Mouse (Mus musculus): ENCODE results near the gene Psg19.
A peak's percentile ranks its signal among the peaks of the same experiment; 100 is the strongest.
"Not testable (repeated sequence)": the region's sequence is repeated elsewhere in the genome, so short reads cannot be mapped to it uniquely, and the experiment has no call there.

Psg19 gene

DNA sequence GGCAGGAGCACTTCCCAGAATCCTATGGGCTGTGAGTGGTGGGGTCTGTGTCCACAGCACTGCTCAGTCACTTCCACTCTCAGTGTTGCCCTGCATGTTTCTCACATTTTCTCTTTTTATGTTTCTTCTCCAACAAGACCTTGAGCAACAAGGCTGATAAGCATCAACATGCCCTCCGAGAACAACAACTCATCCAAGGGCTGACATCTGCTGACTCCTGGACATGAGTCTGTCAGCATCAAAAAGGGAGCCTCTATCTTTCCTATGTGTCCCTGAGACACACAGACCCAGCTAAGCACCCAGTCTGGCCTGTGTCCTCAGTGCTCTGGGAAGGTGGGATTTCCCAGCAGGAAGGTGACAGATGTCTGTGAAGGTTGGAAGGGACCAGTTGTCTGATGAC lies at the start of gene Psg19:
Gene Psg19, minus strand, starts transcription at position 101 of the 400 bp plus-strand sequence.
- no peak for DNase-seq

DNA sequence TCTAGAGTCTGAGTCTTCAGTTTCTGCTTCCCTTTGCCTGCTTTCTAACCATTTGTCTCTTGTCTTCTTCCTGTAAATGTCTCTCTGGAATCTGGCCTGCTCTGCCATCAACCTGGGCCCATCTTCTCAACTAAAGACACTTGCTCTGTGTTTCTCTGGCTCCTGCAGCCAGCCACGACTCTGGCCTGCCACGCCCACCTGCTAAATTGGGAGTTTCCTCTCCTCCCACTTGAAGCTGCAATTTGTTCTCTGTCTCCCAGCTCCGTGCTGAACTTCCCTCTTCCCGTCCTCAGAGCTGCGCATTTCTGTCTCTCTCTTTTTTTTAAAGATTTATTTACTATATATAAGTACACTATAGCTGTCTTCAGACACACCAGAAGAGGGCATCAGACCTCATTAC lies 46.5 kb upstream of the Psg19 start:
- no peak for DNase-seq

DNA sequence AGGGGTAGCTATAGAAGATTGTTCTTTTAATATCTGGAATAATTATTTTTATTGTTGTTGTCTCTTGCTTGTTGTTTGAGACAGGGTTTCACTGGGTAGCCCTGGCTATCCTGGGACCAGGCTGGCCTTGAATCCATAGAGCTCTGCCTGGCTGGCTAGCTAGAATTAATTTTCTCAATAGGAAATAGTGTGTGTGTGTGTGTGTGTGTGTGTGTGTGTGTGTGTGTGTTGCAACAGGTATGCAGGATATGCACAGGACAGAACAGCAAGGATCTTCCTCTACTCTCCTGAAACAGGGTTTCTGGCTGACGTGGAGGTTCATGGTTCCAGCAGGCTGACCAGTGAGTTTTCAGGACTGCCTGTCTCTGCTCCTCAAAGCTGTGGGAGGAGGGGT lies 42.9 kb upstream of the Psg19 start:
- DNase-seq: no peak

DNA sequence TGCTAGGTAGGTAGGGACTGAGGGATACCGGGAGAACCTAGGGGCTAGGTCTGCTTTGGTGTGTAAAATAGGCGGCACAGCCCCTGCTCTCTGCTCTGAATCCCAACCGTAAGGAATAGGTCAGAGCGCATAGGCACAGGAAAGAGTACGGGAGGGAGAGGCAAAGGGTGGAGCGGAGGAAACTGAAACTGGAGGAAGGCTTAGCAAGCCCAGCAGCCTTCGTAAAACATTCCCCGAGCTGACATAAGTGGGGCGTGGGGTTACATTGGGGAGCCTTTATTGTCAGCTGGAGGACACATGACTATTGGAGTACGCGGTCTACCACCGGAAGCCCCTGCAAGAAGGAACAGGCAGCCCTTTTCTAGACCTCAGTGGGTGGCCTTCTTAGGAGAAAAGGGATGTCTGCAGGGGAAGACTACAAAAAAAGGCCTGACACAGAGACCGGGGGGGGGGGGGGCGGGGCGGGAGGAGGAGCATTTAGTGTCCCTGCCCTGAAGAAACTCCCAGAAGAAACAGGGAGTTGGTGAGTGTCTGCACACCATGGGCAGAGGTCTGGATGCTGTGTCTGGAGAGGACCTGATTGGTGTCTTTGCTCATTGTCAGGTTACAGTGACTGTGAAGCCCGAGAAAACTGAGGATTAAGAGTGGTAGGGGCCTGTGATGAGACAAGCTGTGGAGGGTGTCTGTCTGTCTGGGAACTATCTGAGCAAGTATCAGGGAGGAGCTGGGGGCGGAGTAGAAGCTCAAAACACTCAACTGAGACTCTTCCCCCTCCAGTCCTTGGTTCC lies 42.3 kb upstream of the Psg19 start:
- DNase-seq: peak; percentile 44 to 45

DNA sequence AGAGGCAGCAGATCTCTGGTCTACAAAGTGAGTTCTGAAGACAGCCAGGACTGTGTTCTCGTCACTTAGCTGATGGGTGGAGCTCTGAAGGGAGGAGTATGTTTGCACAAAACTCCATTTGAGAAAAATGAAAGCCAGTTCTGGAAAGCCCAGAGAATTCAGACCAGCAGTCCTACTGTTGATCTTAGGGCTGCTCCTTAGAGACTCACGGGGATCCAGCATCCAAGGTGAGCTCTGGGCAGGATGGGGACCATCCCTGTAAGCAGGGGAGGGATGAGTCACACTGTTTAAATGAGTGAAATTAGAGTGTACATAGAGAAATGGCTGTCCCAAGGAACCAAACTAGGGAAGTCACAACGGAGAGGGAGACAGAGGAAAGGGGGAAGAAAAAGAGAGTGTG lies 41.5 kb upstream of the Psg19 start, which contains the start of gene Mill2:
Gene Mill2, plus strand, starts transcription at position 102 of the 400 bp plus-strand sequence.
- peak in 1 of 2 experiments; percentile 11 for DNase-seq

DNA sequence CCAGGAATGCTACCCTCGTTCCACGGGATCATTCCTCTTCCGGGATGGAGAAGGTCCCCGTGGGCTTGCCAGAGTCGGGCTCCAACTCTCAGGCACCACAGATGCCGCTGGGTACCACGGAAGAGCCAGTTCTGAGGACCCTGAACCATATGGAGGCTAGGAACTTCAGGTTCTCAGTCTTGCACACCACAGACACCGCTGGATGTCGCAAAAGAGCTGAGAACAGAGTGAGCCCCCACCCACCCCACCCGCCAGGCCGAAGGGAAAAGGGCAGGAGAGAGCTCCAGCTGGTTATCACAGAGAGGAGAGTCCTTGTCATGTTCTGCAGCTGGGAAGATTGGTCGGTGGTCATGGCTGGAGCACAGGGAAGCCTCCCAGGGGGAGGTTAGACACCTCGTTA lies 34.0 kb upstream of the Psg19 start:
- DNase-seq: no peak

DNA sequence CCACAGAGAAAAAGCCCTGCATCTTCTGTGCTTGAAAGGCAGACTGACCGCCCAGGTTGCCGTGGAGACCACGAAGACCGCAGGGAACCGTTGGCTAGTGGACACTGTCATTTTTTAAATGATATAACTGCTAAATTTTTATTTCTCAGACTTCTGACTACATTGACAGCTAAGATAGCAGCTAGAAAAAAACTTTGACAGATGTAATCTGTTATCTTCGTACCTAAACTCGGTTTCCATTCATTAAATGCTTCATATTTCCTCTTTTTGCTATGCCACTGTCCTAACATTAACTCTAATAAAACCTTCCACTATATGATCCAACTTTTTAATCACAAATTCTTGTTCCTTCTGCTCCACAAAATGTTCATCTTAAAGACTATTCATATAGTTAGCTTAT lies 31.2 kb upstream of the Psg19 start:
- DNase-seq: no peak

DNA sequence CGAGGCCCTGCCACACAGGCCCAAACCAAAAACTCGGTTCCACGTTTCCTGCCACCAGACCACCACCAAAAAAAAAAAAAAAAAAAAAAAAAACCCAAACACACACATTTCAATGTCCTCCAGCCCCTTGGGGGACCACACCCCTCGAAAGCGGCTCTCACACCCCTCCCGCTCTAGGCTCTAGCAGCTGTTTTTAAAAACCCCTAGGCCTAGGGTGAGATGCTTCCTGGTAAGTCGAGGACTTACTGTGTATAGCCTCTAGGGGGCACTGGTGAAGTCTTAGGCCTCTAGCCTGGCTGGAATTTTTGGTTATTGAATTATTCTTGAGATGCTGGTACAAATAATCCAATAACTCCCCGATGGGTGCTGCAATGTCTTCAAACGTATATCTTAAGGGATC lies 30.3 kb upstream of the Psg19 start:
- peak; percentile 5 to 18 for DNase-seq

DNA sequence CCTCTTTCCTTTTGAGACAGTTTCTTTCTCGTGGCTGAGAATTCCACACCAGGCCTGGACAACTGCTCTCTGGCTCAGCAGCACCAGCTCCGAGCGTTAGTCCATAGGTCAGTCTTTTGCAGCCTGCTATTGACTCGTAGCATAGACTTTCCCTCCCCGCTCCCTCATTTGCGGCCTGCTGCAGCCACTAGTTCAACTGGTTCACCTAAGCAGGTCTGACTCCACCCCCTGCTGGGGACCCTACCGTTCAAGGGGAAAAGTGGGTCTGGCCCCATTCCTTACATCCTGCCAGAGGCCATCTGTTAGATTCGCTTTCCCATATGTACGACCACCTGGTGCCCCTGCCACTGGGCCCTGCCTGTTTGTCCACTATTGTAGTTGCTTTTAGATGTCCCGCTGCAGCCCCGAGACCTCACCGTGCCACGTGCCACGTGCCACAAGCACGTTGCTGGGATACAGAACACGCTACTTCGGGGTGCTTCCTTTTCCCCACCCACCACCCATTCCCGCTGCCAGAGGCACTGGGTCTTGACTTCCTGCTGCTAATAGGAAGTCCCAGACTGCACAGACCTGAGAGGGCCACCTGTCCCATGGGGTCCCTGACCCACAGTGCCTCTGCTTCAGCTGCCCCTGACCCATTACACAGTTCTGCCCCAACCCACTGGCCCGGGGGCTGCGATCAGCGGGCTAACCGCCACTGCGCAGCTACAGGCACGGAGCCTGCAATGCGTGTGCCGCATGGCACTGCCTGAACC lies 29.6 kb upstream of the Psg19 start:
- DNase-seq: no peak

DNA sequence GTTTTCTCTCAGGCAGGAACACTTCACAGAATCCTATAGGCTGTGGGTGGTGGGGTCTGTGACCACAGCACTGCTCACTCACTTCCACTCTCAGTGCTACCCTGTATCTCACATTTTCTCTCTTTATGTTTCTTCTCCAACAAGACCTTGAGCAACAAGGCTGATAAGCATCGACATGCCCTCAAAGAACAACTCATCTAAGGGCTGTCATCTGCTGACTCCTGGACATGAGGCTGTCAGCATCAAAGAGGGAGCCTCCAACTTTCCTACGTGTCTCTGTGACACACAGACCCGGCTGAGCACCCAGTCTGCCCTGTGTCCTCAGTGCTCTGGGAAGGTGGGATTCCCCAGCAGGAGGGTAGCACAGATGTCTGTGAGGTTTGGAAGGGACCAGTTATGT lies 23.2 kb upstream of the Psg19 start, which contains the start of gene Psg17:
Gene Psg17, minus strand, starts transcription at position 101 of the 400 bp plus-strand sequence.
- DNase-seq: no peak

DNA sequence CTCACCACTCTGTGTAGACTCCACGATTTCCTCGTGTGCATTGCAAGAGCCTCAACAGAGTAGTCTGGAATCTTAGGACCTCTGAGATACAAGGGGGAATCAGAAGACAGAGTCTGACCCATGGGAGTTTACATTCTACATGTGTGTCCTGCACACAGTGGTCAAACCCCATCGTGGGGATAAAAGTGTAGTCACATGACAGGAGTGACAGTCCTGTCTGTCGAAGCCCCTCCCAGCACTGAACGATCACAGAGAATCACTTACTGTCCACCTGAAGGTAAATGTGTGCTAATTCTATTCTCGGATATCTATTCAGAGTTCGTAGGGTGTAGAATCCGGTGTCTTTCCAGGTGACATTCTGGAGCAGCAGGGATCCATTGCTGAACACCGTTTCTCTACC lies 20.0 kb upstream of the Psg19 start:
- DNase-seq: no peak

DNA sequence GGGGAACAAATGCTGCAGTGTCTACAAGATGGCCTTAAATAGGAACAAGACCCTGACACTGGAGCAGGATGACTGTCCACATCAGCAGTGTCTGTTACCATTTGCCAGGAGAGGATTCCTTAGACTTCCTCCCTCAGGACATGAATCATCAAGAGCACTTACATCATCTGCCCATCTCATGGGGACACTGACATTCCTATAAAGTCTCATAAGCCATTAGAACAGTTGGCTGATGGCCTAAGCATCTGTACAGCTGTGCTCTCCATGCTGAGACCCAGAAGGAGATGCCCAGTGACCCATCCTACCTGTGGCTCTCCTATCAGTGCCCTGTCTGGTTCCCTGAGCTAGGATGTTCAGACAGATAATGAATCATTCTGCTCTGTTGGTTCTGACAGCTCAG lies 5.2 kb upstream of the Psg19 start:
- DNase-seq: no peak

DNA sequence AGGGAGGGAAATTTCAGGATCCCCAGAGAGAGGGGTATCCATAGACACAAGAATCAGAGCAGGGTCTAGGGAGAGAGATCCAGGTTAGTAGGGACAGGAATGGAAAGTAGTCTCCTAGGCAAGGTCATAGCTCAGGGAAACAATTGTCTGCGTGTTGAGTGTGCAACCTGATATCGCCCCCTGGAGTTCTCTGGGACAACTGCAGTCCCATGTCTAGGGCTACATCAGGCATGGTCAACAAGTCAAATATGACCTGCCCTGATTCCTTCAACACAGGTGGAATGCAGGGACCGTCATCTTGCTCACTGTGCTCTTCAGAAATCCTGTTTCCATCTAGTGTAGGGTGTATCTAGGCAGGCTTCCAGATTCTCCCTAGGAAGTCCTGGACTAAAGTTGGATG lies 809 bp upstream of the Psg19 start:
- DNase-seq: no peak

DNA sequence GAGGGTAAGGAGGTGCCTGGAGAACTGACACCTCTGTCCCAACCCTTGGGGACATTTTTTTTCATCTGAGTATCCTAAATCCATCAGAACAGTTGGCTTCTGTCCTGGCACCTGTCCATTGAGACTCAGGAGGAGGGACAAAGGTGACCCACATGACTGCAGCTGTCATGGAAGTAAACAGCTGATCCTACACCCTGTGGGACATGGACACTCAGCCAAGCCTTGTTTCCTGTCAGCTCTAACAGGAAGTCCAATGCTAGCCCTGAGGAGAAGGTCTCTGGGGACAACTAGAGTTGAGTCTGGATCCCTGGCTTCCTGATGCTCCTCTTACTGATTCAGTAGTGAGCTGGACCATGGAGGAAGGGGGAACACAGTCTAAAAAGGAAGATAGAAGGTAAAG lies 7.6 kb downstream of the Psg19 start:
- not testable (repeated sequence) for DNase-seq

DNA sequence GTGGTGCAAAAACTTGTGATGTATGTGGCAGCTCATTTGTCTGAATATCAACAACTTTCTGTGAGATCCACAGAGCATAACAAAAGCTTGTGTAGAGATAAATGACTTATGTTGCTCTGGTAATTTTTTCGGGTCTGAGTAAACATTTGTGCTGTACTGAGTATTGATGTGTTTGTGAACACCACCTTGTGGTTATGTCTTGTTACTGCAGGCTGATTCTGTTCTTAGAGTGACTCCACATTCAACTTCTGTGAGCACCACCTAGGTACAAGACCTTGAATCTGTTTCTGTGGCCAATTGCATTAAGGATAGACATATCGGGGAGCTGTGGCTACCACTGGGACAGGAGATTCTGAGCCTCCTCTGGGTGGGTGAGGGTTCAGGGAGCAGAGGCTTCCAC lies 17.0 kb downstream of the Psg19 start:
- peak in 1 of 2 experiments; percentile 1 for DNase-seq

DNA sequence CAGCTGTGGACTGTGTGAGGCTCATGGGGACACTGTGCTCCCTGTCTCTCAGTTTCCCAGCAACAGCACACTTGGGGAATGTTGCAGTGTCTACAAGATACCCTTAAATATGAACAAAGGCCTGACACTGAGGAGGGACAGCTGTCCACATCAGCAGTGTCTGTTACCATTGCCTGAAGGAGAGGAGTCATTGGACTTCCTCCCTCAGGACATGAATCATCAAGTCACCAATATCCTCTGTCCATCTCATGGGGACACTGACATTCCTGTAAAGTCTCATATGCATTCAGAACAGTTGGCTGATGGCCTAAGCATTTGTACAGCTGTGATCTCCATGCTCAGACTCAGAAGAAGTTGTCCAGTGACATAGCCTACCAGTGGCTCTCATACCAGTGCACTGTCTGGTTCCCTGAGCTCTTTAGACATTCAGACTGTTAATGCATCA lies 19.0 kb downstream of the Psg19 start:
- no peak for DNase-seq

DNA sequence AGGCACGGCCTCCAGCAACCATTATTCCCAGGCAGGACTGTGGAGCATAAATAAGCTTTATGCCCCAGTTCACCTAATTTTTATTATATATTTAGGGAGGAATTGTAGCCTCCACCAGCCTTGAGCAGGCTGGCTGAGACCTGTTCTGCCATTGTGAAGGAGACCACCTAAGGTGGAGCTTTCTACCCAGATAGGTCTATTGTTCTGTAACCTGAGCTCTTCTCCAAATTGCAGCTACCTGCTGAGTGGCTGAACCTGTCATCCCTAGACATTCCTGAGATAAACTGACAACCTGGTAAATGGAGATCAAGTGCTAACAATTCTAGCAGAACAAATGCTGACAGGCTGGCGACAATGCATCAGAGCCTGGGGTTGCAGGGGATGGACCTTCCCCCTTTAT lies 35.4 kb downstream of the Psg19 start:
- not testable (repeated sequence) for DNase-seq

DNA sequence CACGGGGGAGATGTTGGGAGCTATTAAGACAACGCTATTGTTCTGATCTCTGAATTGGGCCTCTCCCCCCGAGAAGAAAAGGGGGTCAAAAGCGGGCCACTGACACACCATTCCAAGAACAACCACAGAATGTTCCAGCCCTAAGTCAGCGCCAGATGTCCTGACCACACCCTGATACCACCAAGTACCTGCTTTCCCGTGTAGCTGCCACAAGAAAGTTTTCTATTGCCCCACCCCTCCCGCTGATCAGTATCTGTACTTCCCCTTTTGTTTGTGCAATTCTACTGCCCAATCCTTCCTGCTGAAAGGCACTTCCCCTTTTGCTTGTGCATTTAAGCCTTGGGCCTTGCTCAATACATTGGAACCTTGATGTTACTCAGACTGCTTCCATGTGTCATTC lies 38.2 kb downstream of the Psg19 start:
- not testable (repeated sequence) for DNase-seq

DNA sequence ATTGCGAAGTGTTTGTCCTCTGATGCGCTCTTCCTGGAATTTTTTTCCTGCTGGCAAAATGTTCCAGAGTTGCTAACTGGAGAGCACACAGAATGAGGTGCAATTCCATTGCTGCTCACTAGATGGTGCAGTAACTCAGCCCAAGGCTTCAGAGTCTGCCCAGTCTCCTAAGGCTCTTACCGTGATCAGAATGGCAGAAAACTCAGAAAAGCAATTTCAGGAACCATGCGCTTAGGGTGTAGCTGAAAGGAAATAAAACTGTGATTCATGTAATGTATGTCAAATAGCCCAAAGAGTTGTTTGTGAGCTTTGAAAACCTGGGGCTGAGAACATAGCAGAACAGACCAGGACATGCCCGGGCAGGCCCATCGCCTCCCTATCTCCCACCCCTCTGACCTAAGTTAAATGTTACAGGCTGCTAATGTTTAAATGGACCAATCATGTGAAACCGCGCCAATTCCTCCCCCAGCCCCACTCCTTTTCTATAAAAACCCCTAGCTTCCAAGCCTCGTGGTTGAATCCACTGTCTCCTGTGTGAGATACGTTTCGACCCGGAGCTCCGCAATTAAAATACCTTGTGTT lies 48.3 kb downstream of the Psg19 start:
- peak; percentile 75 to 80 for DNase-seq

DNA sequence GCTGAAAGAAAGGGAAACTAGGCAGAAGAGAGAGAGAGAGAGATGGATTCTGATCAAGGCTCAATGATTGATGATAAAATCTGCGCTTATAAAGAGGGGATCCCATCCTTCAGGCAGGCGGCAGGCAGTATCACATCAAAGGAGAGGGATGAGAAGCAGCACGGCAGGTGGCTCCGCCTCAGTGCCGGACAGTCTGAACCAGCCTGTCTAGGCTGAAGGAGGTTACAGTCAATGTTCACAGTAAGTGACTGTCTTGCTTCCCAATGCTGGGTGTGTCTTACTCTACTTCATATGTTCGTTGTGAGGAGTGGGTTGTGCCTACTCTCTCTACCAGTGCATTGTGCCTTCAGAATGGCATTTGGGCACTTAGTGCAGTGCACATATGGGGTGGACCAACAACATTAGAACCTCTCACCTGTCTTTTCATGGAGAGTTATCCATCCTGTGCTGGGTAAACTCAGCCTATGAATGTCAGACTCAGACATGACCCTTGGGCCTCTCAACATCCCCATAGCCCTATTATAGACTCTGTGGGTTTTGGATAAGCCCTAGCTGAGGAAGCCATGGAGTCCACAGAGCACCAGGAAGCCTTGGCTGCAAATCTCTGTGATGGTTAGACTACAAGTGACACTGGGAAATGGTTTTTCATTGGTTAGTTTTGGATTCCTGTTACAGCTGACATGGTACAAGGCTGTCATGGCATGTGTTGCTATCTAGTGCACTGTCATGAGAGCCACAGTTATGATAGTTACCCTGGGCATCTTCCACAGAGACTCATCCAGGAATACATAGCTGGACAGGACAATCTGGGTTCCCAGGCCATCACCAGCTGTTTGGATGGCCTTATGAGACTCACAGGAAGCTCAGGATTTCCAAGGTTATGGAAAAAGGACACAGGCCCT lies 49.1 kb downstream of the Psg19 start:
- DNase-seq: no peak

DNA sequence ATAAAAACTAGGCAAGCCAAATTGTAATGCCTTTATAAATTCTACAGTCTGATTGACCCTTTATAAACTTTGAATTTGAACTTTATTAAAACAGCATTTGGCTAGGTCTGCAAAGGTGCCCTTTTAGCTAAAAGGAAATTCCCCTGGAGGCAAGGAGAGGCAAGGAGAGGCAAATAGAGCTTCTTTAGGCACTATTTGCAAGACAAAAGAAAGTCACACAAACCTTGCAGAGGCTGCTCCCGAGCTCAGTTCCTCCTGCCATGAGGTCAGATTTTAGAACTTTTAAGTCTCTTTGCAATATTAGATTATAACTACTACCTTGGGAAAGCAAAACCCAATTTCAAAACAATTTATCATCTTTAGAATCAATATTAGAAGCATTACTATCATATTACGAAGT lies 50.9 kb downstream of the Psg19 start:
- DNase-seq: not testable (repeated sequence)

DNA sequence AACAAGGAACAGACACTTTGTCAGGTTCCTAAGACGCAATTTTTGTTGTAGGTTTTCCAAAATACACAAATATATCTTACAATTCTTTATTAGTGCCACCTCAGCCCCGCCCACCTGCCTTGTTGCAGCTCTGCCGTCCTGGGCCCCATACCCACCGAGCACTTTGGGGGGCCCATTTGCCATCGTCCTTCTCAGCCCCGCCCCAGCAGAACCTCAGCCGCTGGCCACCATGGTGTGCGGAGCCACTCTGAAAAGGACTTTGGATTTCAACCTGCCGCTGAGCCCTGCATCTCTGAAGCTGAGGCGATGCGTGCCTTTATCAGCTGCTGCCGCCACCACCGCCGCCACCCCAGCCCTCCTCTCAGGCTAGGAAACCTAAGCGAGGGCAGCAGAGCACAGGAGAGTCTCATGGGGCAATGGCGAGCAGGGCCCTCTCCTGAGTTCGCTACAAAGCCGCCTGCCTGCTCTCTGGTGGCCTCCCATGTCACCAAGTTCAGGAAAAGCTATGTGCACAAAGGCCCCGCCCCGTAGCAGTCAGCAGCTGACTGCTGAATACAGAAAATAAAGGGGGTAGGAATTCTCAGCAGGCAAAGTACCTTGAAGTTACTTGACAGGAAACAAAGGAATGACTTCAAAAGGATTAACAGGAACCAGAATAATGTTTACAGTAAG lies 52.0 kb downstream of the Psg19 start:
- DNase-seq: peak; percentile 5 to 6
